Mouse (Mus musculus): ENCODE data around the gene Slpi. TPM values are rescaled to one million over a fixed set of nuclear protein-coding genes. Genes with fewer than 3 reads are reported as not detected.
A peak's percentile ranks its signal among the peaks of the same experiment; 100 is the strongest.

Slpi gene
- polyA plus RNA-seq, 1 experiment, result 1.6 TPM

GRCm38 (mm10) chr2:164435216-164436090 is 46.6 kb upstream of the Slpi start:
- Histone ChIP-seq H3K4me1 (ENCODE audit: control insufficient read depth, insufficient read depth, low read length) (peaks cover 28% of the 10 kb centered on the region), H3K27ac (ENCODE audit: insufficient read depth, low read length) (0 out of 2 replicates have a peak overlapping the region, but pooled peaks have one; percentile 34), H3K27me3 (ENCODE audit: control insufficient read depth, insufficient read depth, low read length, poor library complexity, severe bottlenecking) (no peaks in the 10 kb centered on the region), H3K4me3 (ENCODE audit: low read depth, low read length) (no peak overlapping the region), H3K9me3 (replicated peaks; ENCODE audit: control insufficient read depth, insufficient read depth, low read length, poor library complexity, severe bottlenecking) (no peaks in the 10 kb centered on the region), H3K36me3 (ENCODE audit: control insufficient read depth, insufficient read depth, low read length, poor library complexity, severe bottlenecking) (no peaks in the 10 kb centered on the region), H3K9ac (ENCODE audit: low read depth, poor library complexity, severe bottlenecking) (no peak overlapping the region)
- TF ChIP-seq POLR2A (IDR thresholded peaks at IDR 0.05; ENCODE audit: insufficient read depth, low read length) (no peak), EP300 (IDR thresholded peaks at IDR 0.05; ENCODE audit: insufficient read depth, low read depth, low read length) (no peak), CTCF (IDR thresholded peaks at IDR 0.05; ENCODE audit: low read depth, low read length) (no peak)

GRCm38 (mm10) chr2:164434681-164435080 is 45.8 kb upstream of the Slpi start:
- Histone ChIP-seq H3K9ac (ENCODE audit: low read depth, poor library complexity, severe bottlenecking) (no peak overlapping the region), H3K4me3 (ENCODE audit: low read depth, low read length) (no peak overlapping the region), H3K36me3 (ENCODE audit: control insufficient read depth, insufficient read depth, low read length, poor library complexity, severe bottlenecking) (peaks cover 1% of the 10 kb centered on the region), H3K27me3 (ENCODE audit: control insufficient read depth, insufficient read depth, low read length, poor library complexity, severe bottlenecking) (no peaks in the 10 kb centered on the region), H3K9me3 (replicated peaks; ENCODE audit: control insufficient read depth, insufficient read depth, low read length, poor library complexity, severe bottlenecking) (no peaks in the 10 kb centered on the region), H3K4me1 (ENCODE audit: control insufficient read depth, insufficient read depth, low read length) (peaks cover 25% of the 10 kb centered on the region), H3K27ac (ENCODE audit: insufficient read depth, low read length) (0 out of 2 replicates have a peak overlapping the region, but pooled peaks have one; percentile 34)
- no peak for TF ChIP-seq CTCF (IDR thresholded peaks at IDR 0.05; ENCODE audit: low read depth, low read length)
- no peak for TF ChIP-seq POLR2A (IDR thresholded peaks at IDR 0.05; ENCODE audit: insufficient read depth, low read length)
- no peak for TF ChIP-seq EP300 (IDR thresholded peaks at IDR 0.05; ENCODE audit: insufficient read depth, low read depth, low read length)

- Histone ChIP-seq H3K4me3 (ENCODE audit: low read depth, low read length) (peak overlapping the region; percentile 47; the same call in 1 of the 2 replicates), H3K9ac (ENCODE audit: low read depth, poor library complexity, severe bottlenecking) (peak overlapping the region; percentile 15; the same call in 1 of the 2 replicates), H3K9me3 (replicated peaks; ENCODE audit: control insufficient read depth, insufficient read depth, low read length, poor library complexity, severe bottlenecking) (no peaks in the 10 kb centered on the region), H3K36me3 (ENCODE audit: control insufficient read depth, insufficient read depth, low read length, poor library complexity, severe bottlenecking) (peaks cover 14% of the 10 kb centered on the region), H3K27ac (ENCODE audit: insufficient read depth, low read length) (peak overlapping the region; percentile 63), H3K27me3 (ENCODE audit: control insufficient read depth, insufficient read depth, low read length, poor library complexity, severe bottlenecking) (no peaks in the 10 kb centered on the region), H3K4me1 (ENCODE audit: control insufficient read depth, insufficient read depth, low read length) (peaks cover 30% of the 10 kb centered on the region)
- TF ChIP-seq EP300 (IDR thresholded peaks at IDR 0.05; ENCODE audit: insufficient read depth, low read depth, low read length), result 0 out of 2 replicates have a peak, but pooled peaks have one; percentile 63
- no peak for TF ChIP-seq CTCF (IDR thresholded peaks at IDR 0.05; ENCODE audit: low read depth, low read length)
Observed at GRCm38 (mm10) chr2:164433278-164433895, 44.5 kb upstream of the Slpi start.

- peaks cover 29% of the 10 kb centered on the region for H3K4me1 ChIP-seq (ENCODE audit: control insufficient read depth, insufficient read depth, low read length)
- TF ChIP-seq CTCF (IDR thresholded peaks at IDR 0.05; ENCODE audit: low read depth, low read length) (no peak), POLR2A (IDR thresholded peaks at IDR 0.05; ENCODE audit: insufficient read depth, low read length) (no peak), EP300 (IDR thresholded peaks at IDR 0.05; ENCODE audit: insufficient read depth, low read depth, low read length) (peak; percentile 75)
Observed at GRCm38 (mm10) chr2:164432541-164433191, 43.8 kb upstream of the Slpi start.

GRCm38 (mm10) chr2:164431676-164432465 is 43.0 kb upstream of the Slpi start:
- Histone ChIP-seq H3K36me3 (ENCODE audit: control insufficient read depth, insufficient read depth, low read length, poor library complexity, severe bottlenecking) (peaks cover 24% of the 10 kb centered on the region), H3K9ac (ENCODE audit: low read depth, poor library complexity, severe bottlenecking) (peak overlapping the region; percentile 1; the same call in 1 of the 2 replicates), H3K27ac (ENCODE audit: insufficient read depth, low read length) (peak overlapping the region; percentile 63), H3K4me3 (ENCODE audit: low read depth, low read length) (peak overlapping the region; percentile 47; the same call in 1 of the 2 replicates), H3K4me1 (ENCODE audit: control insufficient read depth, insufficient read depth, low read length) (peaks cover 29% of the 10 kb centered on the region), H3K27me3 (ENCODE audit: control insufficient read depth, insufficient read depth, low read length, poor library complexity, severe bottlenecking) (no peaks in the 10 kb centered on the region), H3K9me3 (replicated peaks; ENCODE audit: control insufficient read depth, insufficient read depth, low read length, poor library complexity, severe bottlenecking) (no peaks in the 10 kb centered on the region)
- TF ChIP-seq CTCF (IDR thresholded peaks at IDR 0.05; ENCODE audit: low read depth, low read length) (no peak), EP300 (IDR thresholded peaks at IDR 0.05; ENCODE audit: insufficient read depth, low read depth, low read length) (no peak), POLR2A (IDR thresholded peaks at IDR 0.05; ENCODE audit: insufficient read depth, low read length) (no peak)

More at GRCm38 (mm10) chr2:164432541-164433191, 43.8 kb upstream of the Slpi start:
- peak overlapping the region; percentile 47 for H3K4me3 ChIP-seq (ENCODE audit: low read depth, low read length)
- peak overlapping the region; percentile 15 for H3K9ac ChIP-seq (ENCODE audit: low read depth, poor library complexity, severe bottlenecking)
- peak overlapping the region; percentile 63 for H3K27ac ChIP-seq (ENCODE audit: insufficient read depth, low read length)
- no peaks in the 10 kb centered on the region for H3K9me3 ChIP-seq (replicated peaks; ENCODE audit: control insufficient read depth, insufficient read depth, low read length, poor library complexity, severe bottlenecking)
- H3K36me3 ChIP-seq (ENCODE audit: control insufficient read depth, insufficient read depth, low read length, poor library complexity, severe bottlenecking), result peaks cover 21% of the 10 kb centered on the region
- no peaks in the 10 kb centered on the region for H3K27me3 ChIP-seq (ENCODE audit: control insufficient read depth, insufficient read depth, low read length, poor library complexity, severe bottlenecking)
